Mouse (Mus musculus): Measurements from ENCODE around the gene Eif2ak1. TPM values are rescaled to one million over a fixed set of nuclear protein-coding genes. Genes with fewer than 3 reads are reported as not detected.
"Not testable (repeated sequence)": the region's sequence is repeated elsewhere in the genome, so short reads cannot be mapped to it uniquely, and the experiment has no call there.

Gene Eif2ak1
- polyA plus RNA-seq (2015; fragmentation: Nextera tagmentation; extraction: Ambion mirVana) = 36.5 and 38.5 TPM in 2 replicates

DNA sequence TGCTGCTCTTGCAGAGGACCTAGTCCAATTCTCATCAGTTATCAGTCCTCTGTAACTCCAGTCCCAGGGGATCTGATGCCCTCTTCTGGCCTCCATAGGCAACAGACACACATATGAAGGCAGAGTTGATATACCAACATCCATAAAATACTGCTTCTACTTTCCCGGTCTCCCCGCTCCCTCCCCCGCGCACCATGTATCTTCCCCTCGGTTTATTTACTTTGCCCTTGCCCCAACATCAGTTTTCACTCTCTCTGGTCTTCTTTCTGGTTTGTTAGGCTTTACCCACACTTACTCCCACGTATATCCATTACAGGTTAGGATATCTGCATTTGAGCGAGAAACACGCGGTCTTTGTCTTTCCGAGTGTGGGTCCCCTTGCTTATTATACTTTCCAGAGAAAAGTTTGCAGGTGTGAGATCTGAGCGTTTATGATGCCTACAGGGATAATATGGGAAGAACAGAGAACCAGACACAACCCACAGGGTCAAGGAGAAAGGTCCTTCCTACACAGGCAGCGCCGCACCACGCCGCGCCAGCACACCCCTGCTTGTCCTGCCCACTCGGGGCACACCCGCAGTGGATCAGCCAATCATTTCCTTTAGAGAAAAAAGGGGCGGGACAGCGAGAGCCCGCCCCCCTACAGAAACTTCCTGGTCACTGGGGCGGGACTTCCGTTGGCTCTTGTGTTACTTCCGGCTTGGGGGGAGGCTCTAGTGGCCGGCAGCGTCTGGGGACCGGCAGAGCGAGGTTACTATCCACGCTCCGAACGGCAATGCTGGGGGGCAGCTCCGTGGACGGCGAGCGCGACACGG is at the start of gene Eif2ak1:
Gene Eif2ak1, plus strand, starts transcription at position 673 of the 815 bp plus-strand sequence.
- Histone ChIP-seq H3K9me3 (no peaks in the 10 kb centered on the region), H3K4me1 (peaks cover 14% of the 10 kb centered on the region; the same call in 1 of the 2 replicates), H3K36me3 (no peaks in the 10 kb centered on the region), H3K4me2 (peak within 1 kb of the TSS; percentile 81), H3K27me3 (no peaks in the 10 kb centered on the region), H3K9ac (peak within 1 kb of the TSS; percentile 79), H3K4me3 (peak within 1 kb of the TSS; percentile 90), H3K27ac (peak within 1 kb of the TSS; percentile 75)
- peak; percentile 97 for ATAC-seq (ENCODE audit: insufficient number of reproducible peaks, low FRiP score, low TSS enrichment, low read depth)
- 1% methylated on average over 36 of the region's 37 CpGs for WGBS

DNA sequence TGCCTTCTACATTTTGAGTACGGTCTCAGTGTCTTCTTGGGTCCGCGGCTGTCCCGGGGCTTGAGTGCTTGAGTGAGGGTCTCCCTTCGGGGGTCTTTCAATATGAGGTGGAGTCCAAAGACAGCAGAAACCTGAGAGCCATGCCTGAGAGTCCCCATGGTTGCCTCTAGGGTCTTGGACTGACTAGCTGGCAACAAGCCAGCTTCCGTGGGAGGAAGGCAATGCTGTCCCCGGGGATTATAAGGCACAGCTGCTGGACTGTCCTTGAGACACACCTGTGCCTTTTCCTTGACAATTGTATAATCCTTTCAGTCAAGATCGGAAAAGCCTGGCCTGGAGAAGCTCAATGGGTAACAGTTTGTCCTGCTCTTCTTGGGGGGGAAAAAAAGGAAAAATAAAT is 35.6 kb upstream of the Eif2ak1 start:
- ATAC-seq (ENCODE audit: insufficient number of reproducible peaks, low FRiP score, low TSS enrichment, low read depth) = no peak
- Histone ChIP-seq H3K4me1 (no peaks in the 10 kb centered on the region), H3K9ac (no peak overlapping the region), H3K27ac (no peak overlapping the region), H3K4me2 (no peak overlapping the region), H3K9me3 (no peaks in the 10 kb centered on the region), H3K4me3 (no peak overlapping the region), H3K36me3 (no peaks in the 10 kb centered on the region), H3K27me3 (no peaks in the 10 kb centered on the region)
- 86% methylated on average over 8 of the region's 8 CpGs for WGBS

DNA sequence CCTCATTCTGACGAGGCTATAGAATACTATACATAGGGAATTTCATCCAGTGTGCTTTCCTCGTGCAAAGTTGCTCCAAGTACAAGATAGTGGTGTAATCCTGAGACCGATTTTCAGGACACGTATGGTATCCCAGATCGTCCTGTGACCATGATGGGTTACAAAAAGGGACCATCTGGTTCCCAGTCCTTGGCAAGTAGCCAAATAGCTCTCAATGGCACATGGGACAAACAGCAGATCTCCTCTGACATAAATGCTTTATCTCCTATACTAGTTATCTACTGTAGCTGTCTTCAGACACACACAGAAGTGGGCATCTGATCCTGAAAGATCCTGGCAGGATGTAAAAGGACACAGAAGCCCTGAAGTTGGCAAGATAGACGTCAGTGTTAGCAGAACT is 32.2 kb upstream of the Eif2ak1 start:
- no peaks in the 10 kb centered on the region for H3K4me1 ChIP-seq
- WGBS = 75% methylated on average over 6 of the region's 6 CpGs
- no peak for ATAC-seq (ENCODE audit: insufficient number of reproducible peaks, low FRiP score, low TSS enrichment, low read depth)
- H3K9ac ChIP-seq = no peak overlapping the region
- H3K4me2 ChIP-seq = no peak overlapping the region
- H3K9me3 ChIP-seq = no peaks in the 10 kb centered on the region
- no peak overlapping the region for H3K27ac ChIP-seq
- no peaks in the 10 kb centered on the region for H3K27me3 ChIP-seq
- no peaks in the 10 kb centered on the region for H3K36me3 ChIP-seq
- no peak overlapping the region for H3K4me3 ChIP-seq

GRCm38 (mm10) chr5:143801216-143801615 is 16.4 kb upstream of the Eif2ak1 start:
- 86% methylated on average over 6 of the region's 6 CpGs for WGBS
- H3K9me3 ChIP-seq; ATAC-seq (ENCODE audit: insufficient number of reproducible peaks, low FRiP score, low TSS enrichment, low read depth): not testable (repeated sequence)

GRCm38 (mm10) chr5:143804056-143804765 is 13.4 kb upstream of the Eif2ak1 start:
- Histone ChIP-seq H3K4me1 (no peaks in the 10 kb centered on the region), H3K9ac (no peak overlapping the region), H3K36me3 (no peaks in the 10 kb centered on the region), H3K9me3 (no peaks in the 10 kb centered on the region), H3K4me2 (no peak overlapping the region), H3K27ac (no peak overlapping the region), H3K27me3 (no peaks in the 10 kb centered on the region), H3K4me3 (no peak overlapping the region)
- ATAC-seq (ENCODE audit: insufficient number of reproducible peaks, low FRiP score, low TSS enrichment, low read depth) = no peak
- WGBS = 85% methylated on average over 18 of the region's 18 CpGs

More at GRCm38 (mm10) chr5:143801216-143801615, 16.4 kb upstream of the Eif2ak1 start:
- H3K27ac ChIP-seq, H3K4me3 ChIP-seq, H3K4me1 ChIP-seq, H3K27me3 ChIP-seq, H3K4me2 ChIP-seq, H3K9ac ChIP-seq, H3K36me3 ChIP-seq: not testable (repeated sequence)

- Histone ChIP-seq H3K4me3 (no peak overlapping the region), H3K27ac (no peak overlapping the region), H3K36me3 (no peaks in the 10 kb centered on the region), H3K4me2 (no peak overlapping the region), H3K9ac (no peak overlapping the region), H3K9me3 (no peaks in the 10 kb centered on the region), H3K4me1 (no peaks in the 10 kb centered on the region), H3K27me3 (no peaks in the 10 kb centered on the region)
- no peak for ATAC-seq (ENCODE audit: insufficient number of reproducible peaks, low FRiP score, low TSS enrichment, low read depth)
- 63% methylated on average over 3 of the region's 3 CpGs for WGBS
Observed at GRCm38 (mm10) chr5:143807268-143807667, 10.3 kb upstream of the Eif2ak1 start.

- Histone ChIP-seq H3K4me2 (no peak overlapping the region), H3K4me3 (no peak overlapping the region), H3K27ac (no peak overlapping the region), H3K9ac (no peak overlapping the region), H3K4me1 (no peaks in the 10 kb centered on the region), H3K36me3 (no peaks in the 10 kb centered on the region), H3K9me3 (no peaks in the 10 kb centered on the region), H3K27me3 (no peaks in the 10 kb centered on the region)
- WGBS = 85% methylated on average over 3 of the region's 3 CpGs
- ATAC-seq (ENCODE audit: insufficient number of reproducible peaks, low FRiP score, low TSS enrichment, low read depth) = no peak
Observed at GRCm38 (mm10) chr5:143809421-143810090, 8.0 kb upstream of the Eif2ak1 start.

DNA sequence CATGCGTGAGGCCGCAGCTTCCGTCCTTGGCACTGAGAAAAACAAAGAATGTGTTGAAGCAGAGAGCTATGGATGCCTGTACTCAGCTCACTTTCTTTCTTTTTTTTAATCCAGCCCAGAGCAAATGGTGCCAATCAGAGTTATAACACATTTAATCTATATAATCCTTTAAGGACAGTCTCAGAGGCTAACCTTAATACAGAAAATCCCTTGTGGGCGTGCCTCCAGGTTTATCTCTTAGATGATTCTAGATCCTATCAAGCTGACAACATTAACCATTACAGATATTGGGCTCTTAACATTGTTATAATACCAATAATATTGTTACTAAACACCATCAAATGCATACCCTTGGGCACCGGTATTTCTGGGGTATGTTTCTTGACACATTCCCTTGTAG is 5.9 kb upstream of the Eif2ak1 start:
- 86% methylated on average over 5 of the region's 5 CpGs for WGBS
- Histone ChIP-seq H3K4me1 (no peaks in the 10 kb centered on the region), H3K27me3 (no peaks in the 10 kb centered on the region), H3K27ac (no peak overlapping the region), H3K4me2 (no peak overlapping the region), H3K36me3 (no peaks in the 10 kb centered on the region), H3K9me3 (no peaks in the 10 kb centered on the region), H3K9ac (no peak overlapping the region), H3K4me3 (no peak overlapping the region)
- no peak for ATAC-seq (ENCODE audit: insufficient number of reproducible peaks, low FRiP score, low TSS enrichment, low read depth)

DNA sequence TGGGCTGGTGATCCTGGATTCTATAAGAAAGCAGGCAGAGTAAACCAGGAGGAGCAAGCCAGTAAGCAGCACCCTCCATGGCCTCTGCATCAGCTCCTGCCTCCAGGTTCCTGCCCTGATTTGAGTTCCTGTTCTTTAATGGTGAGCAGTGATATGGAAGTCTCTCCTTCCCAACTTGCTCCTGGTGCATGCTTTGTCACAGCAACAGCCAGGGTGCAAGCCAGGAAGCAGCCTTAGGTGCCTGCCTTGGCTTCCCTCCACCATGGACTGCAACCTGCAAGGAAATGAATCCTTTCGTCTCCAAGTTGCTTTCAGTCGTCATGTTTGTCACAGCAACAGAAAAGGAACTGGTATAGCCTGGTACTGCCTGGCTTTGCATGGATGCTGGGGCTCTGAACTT is 3.0 kb upstream of the Eif2ak1 start:
- Histone ChIP-seq H3K9me3 (no peaks in the 10 kb centered on the region), H3K4me1 (peaks cover 14% of the 10 kb centered on the region; the same call in 1 of the 2 replicates), H3K4me3 (no peak overlapping the region), H3K27ac (no peak overlapping the region), H3K36me3 (no peaks in the 10 kb centered on the region), H3K27me3 (no peaks in the 10 kb centered on the region), H3K9ac (no peak overlapping the region), H3K4me2 (no peak overlapping the region)
- no peak for ATAC-seq (ENCODE audit: insufficient number of reproducible peaks, low FRiP score, low TSS enrichment, low read depth)
- WGBS = 63% methylated on average over 2 of the region's 2 CpGs

DNA sequence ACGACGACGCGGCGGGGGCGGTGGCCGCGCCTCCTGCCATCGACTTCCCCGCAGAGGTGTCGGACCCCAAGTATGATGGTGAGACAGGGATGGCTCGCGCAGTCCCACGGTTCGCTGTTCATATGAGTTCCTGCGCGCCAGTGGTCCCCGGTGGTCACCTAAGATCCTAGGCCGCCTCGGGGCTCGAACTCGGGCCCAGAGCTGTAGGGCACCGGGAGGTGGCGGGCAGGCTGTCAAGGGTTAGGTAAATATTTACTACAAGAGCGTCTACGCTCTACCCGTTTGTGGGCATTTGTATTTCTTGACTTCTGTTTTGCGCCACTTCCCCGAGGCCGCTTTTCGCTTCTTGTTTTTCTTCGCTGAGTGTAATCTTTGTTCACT is 333 bp downstream of the Eif2ak1 start:
- peak; percentile 50; the same call in 1 of the 2 replicates for ATAC-seq (ENCODE audit: insufficient number of reproducible peaks, low FRiP score, low TSS enrichment, low read depth)
- Histone ChIP-seq H3K36me3 (no peaks in the 10 kb centered on the region), H3K9me3 (no peaks in the 10 kb centered on the region), H3K4me3 (peak overlapping the region; percentile 90), H3K4me2 (peak overlapping the region; percentile 59), H3K9ac (peak overlapping the region; percentile 79), H3K27me3 (no peaks in the 10 kb centered on the region), H3K4me1 (peaks cover 14% of the 10 kb centered on the region; the same call in 1 of the 2 replicates), H3K27ac (peak overlapping the region; percentile 60)
- WGBS = under 1% methylated on average over 32 of the region's 32 CpGs

DNA sequence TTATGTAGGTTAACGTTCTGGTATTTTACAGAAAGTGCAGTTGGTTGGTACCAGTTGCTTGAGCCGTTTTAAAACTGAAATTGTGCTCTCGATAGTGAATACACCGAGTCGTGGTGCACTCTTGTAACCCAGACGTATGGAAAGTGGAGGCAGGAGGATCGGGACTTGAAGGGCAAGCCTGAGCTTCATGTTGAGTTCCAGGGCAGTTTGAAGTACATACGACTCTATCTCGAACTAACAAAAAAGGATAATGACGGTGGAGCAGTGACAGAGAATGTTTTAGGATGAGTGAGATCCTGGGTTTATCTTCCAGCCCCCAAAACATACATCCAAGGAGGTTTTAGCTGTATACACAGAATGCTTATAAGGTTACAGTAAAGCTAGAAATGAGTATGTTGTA is 873 bp downstream of the Eif2ak1 start:
- peak overlapping the region; percentile 59 for H3K4me2 ChIP-seq
- no peak overlapping the region for H3K27ac ChIP-seq
- no peaks in the 10 kb centered on the region for H3K9me3 ChIP-seq
- no peak for ATAC-seq (ENCODE audit: insufficient number of reproducible peaks, low FRiP score, low TSS enrichment, low read depth)
- peak overlapping the region; percentile 79 for H3K9ac ChIP-seq
- no peaks in the 10 kb centered on the region for H3K27me3 ChIP-seq
- H3K4me1 ChIP-seq = peaks cover 14% of the 10 kb centered on the region; the same call in 1 of the 2 replicates
- H3K36me3 ChIP-seq = no peaks in the 10 kb centered on the region
- peak overlapping the region; percentile 90 for H3K4me3 ChIP-seq
- 12% methylated on average over 10 of the region's 10 CpGs for WGBS

All from limb, embryonic 15.5 days (tissue).